Mouse (Mus musculus): ENCODE measurements around the gene Slc7a10. TPM values are rescaled to one million over a fixed set of nuclear protein-coding genes. Genes with fewer than 3 reads are reported as not detected.

Gene Slc7a10
- polyA plus RNA-seq, 1 experiment from 2014 or later, result 20.2 TPM

- Histone ChIP-seq H3K27ac (ENCODE audit: low read depth, low read length) (no peak overlapping the region), H3K9me3 (ENCODE audit: control insufficient read depth, low read length) (no peaks in the 10 kb centered on the region), H3K4me1 (ENCODE audit: control insufficient read depth, insufficient read depth, low read length) (peaks cover 2% of the 10 kb centered on the region), H3K36me3 (ENCODE audit: control insufficient read depth, insufficient read depth, low read length) (no peaks in the 10 kb centered on the region), H3K27me3 (ENCODE audit: control insufficient read depth, insufficient read depth, low read length) (peaks cover 9% of the 10 kb centered on the region), H3K4me3 (ENCODE audit: low read depth, low read length) (no peak overlapping the region), H3K4me2 (ENCODE audit: low read depth, low read length) (no peak overlapping the region), H3K9ac (replicated peaks; ENCODE audit: low read depth, low read length) (no peak overlapping the region)
- WGBS, result 20% methylated on average over 2 of the region's 2 CpGs
- no peak for ATAC-seq (ENCODE audit: low read depth)
Observed at GRCm38 (mm10) chr7:35191276-35191675, 5.1 kb downstream of the Slc7a10 start.

GRCm38 (mm10) chr7:35197022-35197421, 10.8 kb downstream of the Slc7a10 start:
- no peaks in the 10 kb centered on the region for H3K9me3 ChIP-seq (ENCODE audit: control insufficient read depth, low read length)
- ATAC-seq (ENCODE audit: low read depth), result no peak
- 80% methylated on average over 2 of the region's 2 CpGs for WGBS

GRCm38 (mm10) chr7:35198981-35199754, 13.0 kb downstream of the Slc7a10 start:
- Histone ChIP-seq H3K36me3 (ENCODE audit: control insufficient read depth, insufficient read depth, low read length) (peaks cover 44% of the 10 kb centered on the region), H3K4me2 (ENCODE audit: low read depth, low read length) (no peak overlapping the region), H3K27me3 (ENCODE audit: control insufficient read depth, insufficient read depth, low read length) (no peaks in the 10 kb centered on the region), H3K4me3 (ENCODE audit: low read depth, low read length) (no peak overlapping the region), H3K9ac (replicated peaks; ENCODE audit: low read depth, low read length) (no peak overlapping the region), H3K4me1 (ENCODE audit: control insufficient read depth, insufficient read depth, low read length) (no peaks in the 10 kb centered on the region), H3K27ac (ENCODE audit: low read depth, low read length) (no peak overlapping the region), H3K9me3 (ENCODE audit: control insufficient read depth, low read length) (no peaks in the 10 kb centered on the region)
- WGBS, result 93% methylated on average over 12 of the region's 12 CpGs
- ATAC-seq (ENCODE audit: low read depth), result no peak

More at GRCm38 (mm10) chr7:35197022-35197421, 10.8 kb downstream of the Slc7a10 start:
- Histone ChIP-seq H3K9ac (replicated peaks; ENCODE audit: low read depth, low read length) (no peak overlapping the region; the same call in 1 of the 2 replicates), H3K36me3 (ENCODE audit: control insufficient read depth, insufficient read depth, low read length) (peaks cover 22% of the 10 kb centered on the region), H3K4me3 (ENCODE audit: low read depth, low read length) (no peak overlapping the region), H3K27me3 (ENCODE audit: control insufficient read depth, insufficient read depth, low read length) (no peaks in the 10 kb centered on the region), H3K4me1 (ENCODE audit: control insufficient read depth, insufficient read depth, low read length) (no peaks in the 10 kb centered on the region), H3K27ac (ENCODE audit: low read depth, low read length) (no peak overlapping the region), H3K4me2 (ENCODE audit: low read depth, low read length) (no peak overlapping the region)

GRCm38 (mm10) chr7:35199755-35200154, 13.6 kb downstream of the Slc7a10 start:
- H3K27ac ChIP-seq (ENCODE audit: low read depth, low read length), result no peak overlapping the region
- H3K4me2 ChIP-seq (ENCODE audit: low read depth, low read length), result no peak overlapping the region
- no peak overlapping the region for H3K9ac ChIP-seq (replicated peaks; ENCODE audit: low read depth, low read length)
- H3K27me3 ChIP-seq (ENCODE audit: control insufficient read depth, insufficient read depth, low read length), result no peaks in the 10 kb centered on the region
- no peaks in the 10 kb centered on the region for H3K4me1 ChIP-seq (ENCODE audit: control insufficient read depth, insufficient read depth, low read length)
- H3K36me3 ChIP-seq (ENCODE audit: control insufficient read depth, insufficient read depth, low read length), result peaks cover 48% of the 10 kb centered on the region
- no peak for ATAC-seq (ENCODE audit: low read depth)
- H3K9me3 ChIP-seq (ENCODE audit: control insufficient read depth, low read length), result no peaks in the 10 kb centered on the region
- no peak overlapping the region for H3K4me3 ChIP-seq (ENCODE audit: low read depth, low read length)

GRCm38 (mm10) chr7:35211791-35212190, 25.6 kb downstream of the Slc7a10 start:
- ATAC-seq (ENCODE audit: low read depth), result no peak
- H3K9me3 ChIP-seq (ENCODE audit: control insufficient read depth, low read length), result no peaks in the 10 kb centered on the region
- 93% methylated on average over 4 of the region's 4 CpGs for WGBS
- H3K4me1 ChIP-seq (ENCODE audit: control insufficient read depth, insufficient read depth, low read length), result peaks cover 7% of the 10 kb centered on the region
- no peak overlapping the region for H3K27ac ChIP-seq (ENCODE audit: low read depth, low read length)
- no peak overlapping the region for H3K4me3 ChIP-seq (ENCODE audit: low read depth, low read length)
- no peak overlapping the region for H3K9ac ChIP-seq (replicated peaks; ENCODE audit: low read depth, low read length)
- H3K4me2 ChIP-seq (ENCODE audit: low read depth, low read length), result no peak overlapping the region
- no peaks in the 10 kb centered on the region for H3K27me3 ChIP-seq (ENCODE audit: control insufficient read depth, insufficient read depth, low read length)
- peaks cover 17% of the 10 kb centered on the region for H3K36me3 ChIP-seq (ENCODE audit: control insufficient read depth, insufficient read depth, low read length)

GRCm38 (mm10) chr7:35214442-35215222, 28.4 kb downstream of the Slc7a10 start:
- Histone ChIP-seq H3K9me3 (ENCODE audit: control insufficient read depth, low read length) (no peaks in the 10 kb centered on the region), H3K27me3 (ENCODE audit: control insufficient read depth, insufficient read depth, low read length) (no peaks in the 10 kb centered on the region), H3K9ac (replicated peaks; ENCODE audit: low read depth, low read length) (peak overlapping the region; percentile 96), H3K4me2 (ENCODE audit: low read depth, low read length) (peak overlapping the region; percentile 75), H3K4me3 (ENCODE audit: low read depth, low read length) (peak overlapping the region; percentile 86), H3K36me3 (ENCODE audit: control insufficient read depth, insufficient read depth, low read length) (peaks cover 14% of the 10 kb centered on the region), H3K4me1 (ENCODE audit: control insufficient read depth, insufficient read depth, low read length) (peaks cover 7% of the 10 kb centered on the region), H3K27ac (ENCODE audit: low read depth, low read length) (peak overlapping the region; percentile 87)
- 0% methylated on average over 31 of the region's 79 CpGs for WGBS
- peak; percentile 70 for ATAC-seq (ENCODE audit: low read depth)

GRCm38 (mm10) chr7:35215225-35215624, 29.0 kb downstream of the Slc7a10 start, which contains the start of gene Lrp3:
Gene Lrp3 (minus strand): TSS chr7:35215498.
- WGBS, result under 1% methylated on average over 52 of the region's 53 CpGs
- peak within 1 kb of the TSS; percentile 86 for H3K4me3 ChIP-seq (ENCODE audit: low read depth, low read length)
- H3K9me3 ChIP-seq (ENCODE audit: control insufficient read depth, low read length), result no peaks in the 10 kb centered on the region
- peak within 1 kb of the TSS; percentile 87 for H3K27ac ChIP-seq (ENCODE audit: low read depth, low read length)
- peak within 1 kb of the TSS; percentile 96 for H3K9ac ChIP-seq (replicated peaks; ENCODE audit: low read depth, low read length)
- H3K27me3 ChIP-seq (ENCODE audit: control insufficient read depth, insufficient read depth, low read length), result no peaks in the 10 kb centered on the region
- peaks cover 7% of the 10 kb centered on the region for H3K4me1 ChIP-seq (ENCODE audit: control insufficient read depth, insufficient read depth, low read length)
- ATAC-seq (ENCODE audit: low read depth), result peak; percentile 92
- peak within 1 kb of the TSS; percentile 75 for H3K4me2 ChIP-seq (ENCODE audit: low read depth, low read length)
- peaks cover 14% of the 10 kb centered on the region for H3K36me3 ChIP-seq (ENCODE audit: control insufficient read depth, insufficient read depth, low read length)

- H3K36me3 ChIP-seq (ENCODE audit: control insufficient read depth, insufficient read depth, low read length), result peaks cover 11% of the 10 kb centered on the region
- 38% methylated on average over 5 of the region's 5 CpGs for WGBS
- ATAC-seq (ENCODE audit: low read depth), result peak; percentile 15; the same call in 1 of the 2 replicates
- peaks cover 7% of the 10 kb centered on the region for H3K4me1 ChIP-seq (ENCODE audit: control insufficient read depth, insufficient read depth, low read length)
- no peaks in the 10 kb centered on the region for H3K27me3 ChIP-seq (ENCODE audit: control insufficient read depth, insufficient read depth, low read length)
- no peaks in the 10 kb centered on the region for H3K9me3 ChIP-seq (ENCODE audit: control insufficient read depth, low read length)
- peak overlapping the region; percentile 87 for H3K27ac ChIP-seq (ENCODE audit: low read depth, low read length)
- H3K9ac ChIP-seq (replicated peaks; ENCODE audit: low read depth, low read length), result peak overlapping the region; percentile 96
- H3K4me3 ChIP-seq (ENCODE audit: low read depth, low read length), result peak overlapping the region; percentile 86
- peak overlapping the region; percentile 75 for H3K4me2 ChIP-seq (ENCODE audit: low read depth, low read length)
Observed at GRCm38 (mm10) chr7:35215731-35216130, 29.5 kb downstream of the Slc7a10 start.
